Mouse (Mus musculus) erythroblast, embryonic 14.5 days (primary cell): ENCODE measurements around the gene Slc37a2. TPM values are rescaled to one million over a fixed set of nuclear protein-coding genes. Genes with fewer than 3 reads are reported as not detected.

Experiments used
- H3K27me3 ChIP-seq: 2 replicates; pipeline ENCODE4 v1.6.1; 2012; ENCODE audit warnings: inconsistent platforms; ENCODE audit not compliant: control insufficient read depth
- H3K36me3 ChIP-seq: 2 replicates; pipeline ENCODE4 v1.6.1; 2012; ENCODE audit warnings: mild to moderate bottlenecking, inconsistent platforms; ENCODE audit not compliant: control insufficient read depth
- H3K4me1 ChIP-seq: 2 replicates; pipeline ENCODE4 v1.6.1; 2012; ENCODE audit warnings: inconsistent platforms; ENCODE audit not compliant: control insufficient read depth
- H3K4me3 ChIP-seq: replicated peaks from 2 replicates; pipeline ENCODE3; 2012; ENCODE audit warnings: moderate library complexity, mild to moderate bottlenecking, inconsistent platforms
- H3K9me3 ChIP-seq: 2 replicates; pipeline ENCODE4 v1.6.1; 2012; ENCODE audit warnings: low read length, inconsistent platforms, mixed read lengths; ENCODE audit not compliant: control insufficient read depth
- GATA1 ChIP-seq: IDR thresholded peaks from 2 replicates; pipeline ENCODE4 v1.6.1; 2012; ENCODE audit warnings: low read length, inconsistent platforms, mixed read lengths
- TAL1 ChIP-seq: IDR thresholded peaks from 3 replicates; pipeline ENCODE4 v1.6.1; 2012; ENCODE audit warnings: low read length, inconsistent platforms, mixed read lengths
- polyA plus RNA-seq: library from polyadenylated mRNA; stranded (reverse); fragments of >175 nt; gene quantifications from 2 replicates; pipeline ENCODE4 v1.2.3, GENCODE M21; 2012

Gene Slc37a2
- polyA plus RNA-seq, 1 experiment, result not detected

GRCm38 (mm10) chr9:37225581-37225980, 30.0 kb downstream of the Slc37a2 start:
- Histone ChIP-seq H3K9me3 (no peaks in the 10 kb centered on the region), H3K4me3 (no peak overlapping the region), H3K27me3 (no peaks in the 10 kb centered on the region), H3K4me1 (no peaks in the 10 kb centered on the region), H3K36me3 (peaks cover 2% of the 10 kb centered on the region; the same call in 1 of the 2 replicates)
- TF ChIP-seq GATA1, result no peak
- no peak for TF ChIP-seq TAL1

- Histone ChIP-seq H3K27me3 (no peaks in the 10 kb centered on the region), H3K4me3 (no peak overlapping the region), H3K9me3 (no peaks in the 10 kb centered on the region), H3K4me1 (no peaks in the 10 kb centered on the region; the same call in 1 of the 2 replicates), H3K36me3 (no peaks in the 10 kb centered on the region; the same call in 1 of the 2 replicates)
- no peak for TF ChIP-seq TAL1
- TF ChIP-seq GATA1, result no peak
Measured at GRCm38 (mm10) chr9:37220755-37221154, 34.8 kb downstream of the Slc37a2 start.

GRCm38 (mm10) chr9:37214327-37215060, 41.0 kb downstream of the Slc37a2 start:
- H3K4me3 ChIP-seq, result no peak overlapping the region
- H3K36me3 ChIP-seq, result no peaks in the 10 kb centered on the region; the same call in 1 of the 2 replicates
- no peaks in the 10 kb centered on the region; the same call in 1 of the 2 replicates for H3K4me1 ChIP-seq
- no peaks in the 10 kb centered on the region for H3K27me3 ChIP-seq
- TF ChIP-seq GATA1 (no peak), TAL1 (no peak)
- no peaks in the 10 kb centered on the region for H3K9me3 ChIP-seq

- Histone ChIP-seq H3K27me3 (no peaks in the 10 kb centered on the region), H3K4me1 (peaks cover 10% of the 10 kb centered on the region), H3K4me3 (no peak overlapping the region), H3K36me3 (no peaks in the 10 kb centered on the region), H3K9me3 (no peaks in the 10 kb centered on the region)
- TF ChIP-seq GATA1, result no peak
- no peak for TF ChIP-seq TAL1
Measured at GRCm38 (mm10) chr9:37213060-37213738, 42.3 kb downstream of the Slc37a2 start.

- Histone ChIP-seq H3K27me3 (no peaks in the 10 kb centered on the region), H3K9me3 (no peaks in the 10 kb centered on the region), H3K4me3 (peak within 1 kb of the TSS; percentile 79), H3K36me3 (no peaks in the 10 kb centered on the region), H3K4me1 (peaks cover 20% of the 10 kb centered on the region)
- TF ChIP-seq GATA1 (no peak), TAL1 (no peak)
Measured at GRCm38 (mm10) chr9:37207929-37208411, 47.6 kb downstream of the Slc37a2 start, which contains the start of gene Tmem218. Gene Tmem218 (plus strand): TSS chr9:37208223.

GRCm38 (mm10) chr9:37203884-37204283, 51.7 kb downstream of the Slc37a2 start:
- Histone ChIP-seq H3K27me3 (no peaks in the 10 kb centered on the region), H3K36me3 (no peaks in the 10 kb centered on the region), H3K4me3 (no peak overlapping the region), H3K4me1 (peaks cover 16% of the 10 kb centered on the region), H3K9me3 (no peaks in the 10 kb centered on the region)
- TF ChIP-seq GATA1, result no peak
- no peak for TF ChIP-seq TAL1

GRCm38 (mm10) chr9:37200414-37200813, 55.1 kb downstream of the Slc37a2 start:
- H3K36me3 ChIP-seq, result no peaks in the 10 kb centered on the region
- no peak overlapping the region for H3K4me3 ChIP-seq
- no peak for TF ChIP-seq TAL1
- no peak for TF ChIP-seq GATA1
- no peaks in the 10 kb centered on the region for H3K27me3 ChIP-seq
- H3K9me3 ChIP-seq, result no peaks in the 10 kb centered on the region
- H3K4me1 ChIP-seq, result no peaks in the 10 kb centered on the region

- H3K4me3 ChIP-seq, result no peak overlapping the region
- H3K27me3 ChIP-seq, result no peaks in the 10 kb centered on the region
- TF ChIP-seq GATA1 (no peak), TAL1 (no peak)
- no peaks in the 10 kb centered on the region for H3K9me3 ChIP-seq
- H3K4me1 ChIP-seq, result no peaks in the 10 kb centered on the region
- no peaks in the 10 kb centered on the region for H3K36me3 ChIP-seq
Measured at GRCm38 (mm10) chr9:37197067-37197466, 58.5 kb downstream of the Slc37a2 start.

- no peaks in the 10 kb centered on the region for H3K4me1 ChIP-seq
- H3K27me3 ChIP-seq, result no peaks in the 10 kb centered on the region
- no peaks in the 10 kb centered on the region for H3K9me3 ChIP-seq
- TF ChIP-seq GATA1 (no peak), TAL1 (no peak)
- no peak overlapping the region for H3K4me3 ChIP-seq
- H3K36me3 ChIP-seq, result no peaks in the 10 kb centered on the region
Measured at GRCm38 (mm10) chr9:37188024-37188423, 67.5 kb downstream of the Slc37a2 start.
